Mouse (Mus musculus): Measurements from ENCODE around the gene Pecam1.
"Not testable (repeated sequence)": the region's sequence is repeated elsewhere in the genome, so short reads cannot be mapped to it uniquely, and the experiment has no call there.

Gene Pecam1

DNA sequence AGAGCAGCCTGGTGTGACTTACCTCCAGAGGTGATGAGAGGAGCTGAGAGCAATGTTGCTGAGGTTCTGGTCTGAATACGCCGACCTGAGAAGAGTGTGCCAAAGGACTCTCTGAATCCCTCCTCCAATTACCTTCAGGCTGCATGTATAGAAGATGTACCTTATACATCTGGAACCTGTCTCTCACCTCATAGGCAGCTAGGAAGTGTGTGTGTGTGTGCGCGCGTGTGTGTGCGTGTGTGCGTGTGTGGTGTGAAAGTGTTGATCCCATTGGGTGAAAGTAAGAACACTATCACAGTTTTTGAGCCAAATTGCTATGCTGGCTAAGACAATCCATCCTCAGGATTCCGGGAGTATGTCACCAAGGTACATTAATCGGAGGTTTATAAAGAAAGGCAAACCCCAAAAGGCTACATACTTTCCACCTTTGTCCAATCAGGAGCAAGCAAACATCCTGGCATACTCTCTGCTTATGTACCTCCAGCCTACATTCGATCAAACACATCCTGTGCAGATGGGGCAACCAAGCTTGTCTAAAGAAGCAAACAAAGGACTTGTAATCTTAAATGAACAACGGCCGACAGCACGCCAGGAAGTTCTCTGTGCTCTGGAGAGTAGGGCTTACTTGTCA, at the start of gene Pecam1:
Gene Pecam1 (minus strand): TSS at position 508 of the 631 bp plus-strand sequence.
- DNase-seq (ENCODE audit: inconsistent age in 2 of 2, low spot score in 1 of 2): no peak

DNA sequence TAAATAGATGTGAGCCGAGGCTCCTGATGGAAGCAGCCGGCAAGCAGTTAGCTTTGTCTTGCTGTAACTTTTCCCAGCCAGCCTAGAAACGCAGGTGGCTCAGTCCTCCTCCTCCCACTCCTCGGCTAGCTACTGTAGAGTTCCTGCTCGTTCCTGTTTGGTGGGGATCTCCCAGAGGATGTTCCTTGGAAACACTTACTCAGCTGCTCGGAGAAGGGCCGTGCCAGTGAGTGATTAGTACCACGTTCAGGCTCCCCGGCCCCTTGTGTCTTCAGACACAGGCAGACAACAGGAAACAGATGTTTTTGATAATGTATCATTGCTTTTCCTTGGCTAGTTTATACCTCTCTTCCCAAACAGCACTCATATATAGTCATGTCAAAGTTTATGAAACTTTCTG, 45.3 kb upstream of the Pecam1 start:
- no peak for DNase-seq (ENCODE audit: inconsistent age in 2 of 2, low spot score in 1 of 2)

GRCm38 (mm10) chr11:106793846-106794245, 43.4 kb upstream of the Pecam1 start:
- DNase-seq (ENCODE audit: inconsistent age in 2 of 2, low spot score in 1 of 2): no peak

DNA sequence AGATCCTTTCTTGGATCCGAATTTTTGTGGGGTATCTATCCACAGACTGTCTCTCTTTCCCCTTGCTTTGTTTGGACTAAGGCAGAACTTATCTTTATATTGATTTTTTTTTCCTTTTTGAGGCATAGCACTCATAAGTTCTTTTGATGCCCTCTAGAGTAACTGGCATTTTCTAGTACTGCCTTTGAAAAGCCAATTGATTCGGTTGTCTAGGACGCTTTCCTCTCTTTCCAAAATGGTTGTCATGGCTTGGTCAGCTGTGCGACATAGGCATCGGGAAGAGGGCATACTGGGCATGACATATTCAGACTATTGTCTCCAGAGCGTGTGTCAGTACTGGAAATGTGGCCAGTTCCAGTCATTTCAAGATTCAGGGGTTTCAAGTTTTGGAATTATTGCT, 39.2 kb upstream of the Pecam1 start:
- DNase-seq (ENCODE audit: inconsistent age in 2 of 2, low spot score in 1 of 2): peak; percentile 26 to 70

- DNase-seq (ENCODE audit: inconsistent age in 2 of 2, low spot score in 1 of 2): peak in 1 of 2 experiments; percentile 99
Observed at GRCm38 (mm10) chr11:106788775-106789459, 38.5 kb upstream of the Pecam1 start, which contains the start of the genes Ddx5 and Cep95. Gene Ddx5 (minus strand): TSS chr11:106789185. Gene Cep95 (plus strand): TSS chr11:106789252.

GRCm38 (mm10) chr11:106788026-106788774, 37.8 kb upstream of the Pecam1 start:
- DNase-seq (ENCODE audit: inconsistent age in 2 of 2, low spot score in 1 of 2): peak; percentile 99 to 100

- DNase-seq (ENCODE audit: inconsistent age in 2 of 2, low spot score in 1 of 2): peak; percentile 94 to 98
Observed at GRCm38 (mm10) chr11:106787131-106788025, 37.0 kb upstream of the Pecam1 start.

GRCm38 (mm10) chr11:106785043-106785442, 34.6 kb upstream of the Pecam1 start:
- no peak for DNase-seq (ENCODE audit: inconsistent age in 2 of 2, low spot score in 1 of 2)

DNA sequence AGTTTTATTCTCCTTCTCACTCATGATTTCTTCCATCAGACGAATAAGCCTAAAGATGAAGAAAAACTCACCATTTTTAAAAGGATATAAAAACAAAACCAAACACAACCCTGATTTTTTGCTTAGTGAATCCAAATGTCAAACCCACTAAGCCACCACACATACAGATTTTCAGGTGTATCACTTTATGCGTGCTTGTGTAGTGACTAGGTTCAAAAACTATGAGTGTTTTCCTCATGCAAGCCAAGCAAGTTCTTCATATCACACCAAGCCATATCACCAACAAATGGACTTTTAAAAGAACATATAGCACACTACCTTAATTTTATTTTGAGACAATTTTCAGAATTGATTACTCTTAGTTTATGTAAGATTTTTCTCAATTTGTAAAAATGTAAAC, 34.0 kb upstream of the Pecam1 start:
- DNase-seq (ENCODE audit: inconsistent age in 2 of 2, low spot score in 1 of 2): no peak

- DNase-seq (ENCODE audit: inconsistent age in 2 of 2, low spot score in 1 of 2): no peak
Observed at GRCm38 (mm10) chr11:106782841-106783764, 32.7 kb upstream of the Pecam1 start.

DNA sequence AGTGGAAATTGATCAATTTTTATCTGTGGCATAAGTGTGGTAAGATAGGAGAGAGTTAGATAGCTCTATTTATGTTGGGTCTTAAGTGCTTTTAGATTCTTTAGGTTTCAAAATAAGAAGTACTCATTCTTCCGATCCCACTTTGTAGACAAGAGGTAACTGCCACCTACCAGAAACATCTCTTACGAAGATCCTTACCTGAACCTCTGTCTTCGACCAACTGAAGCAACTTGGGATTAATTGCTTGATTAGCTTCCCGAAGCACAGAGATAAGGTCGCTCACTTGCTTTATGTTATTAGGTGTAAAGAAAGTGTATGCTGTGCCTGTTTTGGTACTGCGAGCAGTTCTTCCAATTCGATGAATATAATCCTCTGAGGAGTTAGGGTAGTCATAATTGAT, 31.8 kb upstream of the Pecam1 start:
- DNase-seq (ENCODE audit: inconsistent age in 2 of 2, low spot score in 1 of 2): not testable (repeated sequence)

GRCm38 (mm10) chr11:106780590-106781220, 30.3 kb upstream of the Pecam1 start:
- DNase-seq (ENCODE audit: inconsistent age in 2 of 2, low spot score in 1 of 2): peak in 1 of 2 experiments; percentile 55

DNA sequence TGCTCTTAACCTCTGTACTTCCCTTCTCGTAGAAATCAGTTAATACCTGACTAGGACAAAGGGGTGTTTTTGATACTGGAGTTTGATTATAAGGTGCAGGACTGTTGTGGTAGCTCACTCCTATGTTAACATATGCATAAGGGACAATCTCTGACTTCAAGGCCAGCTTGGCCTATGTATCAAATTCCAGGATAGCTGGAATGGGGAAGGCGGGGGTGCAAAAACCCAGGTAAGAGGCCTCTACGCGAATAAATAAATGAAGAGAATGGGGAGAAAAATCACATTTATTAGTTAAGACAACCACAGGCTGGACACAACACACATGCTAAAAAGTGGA, 29.6 kb upstream of the Pecam1 start:
- DNase-seq (ENCODE audit: inconsistent age in 2 of 2, low spot score in 1 of 2): peak in 1 of 2 experiments; percentile 70

- DNase-seq (ENCODE audit: inconsistent age in 2 of 2, low spot score in 1 of 2): peak; percentile 95 to 98
Observed at GRCm38 (mm10) chr11:106779388-106780088, 29.1 kb upstream of the Pecam1 start, which contains the start of gene Polg2. Gene Polg2 (minus strand): TSS chr11:106779537.

DNA sequence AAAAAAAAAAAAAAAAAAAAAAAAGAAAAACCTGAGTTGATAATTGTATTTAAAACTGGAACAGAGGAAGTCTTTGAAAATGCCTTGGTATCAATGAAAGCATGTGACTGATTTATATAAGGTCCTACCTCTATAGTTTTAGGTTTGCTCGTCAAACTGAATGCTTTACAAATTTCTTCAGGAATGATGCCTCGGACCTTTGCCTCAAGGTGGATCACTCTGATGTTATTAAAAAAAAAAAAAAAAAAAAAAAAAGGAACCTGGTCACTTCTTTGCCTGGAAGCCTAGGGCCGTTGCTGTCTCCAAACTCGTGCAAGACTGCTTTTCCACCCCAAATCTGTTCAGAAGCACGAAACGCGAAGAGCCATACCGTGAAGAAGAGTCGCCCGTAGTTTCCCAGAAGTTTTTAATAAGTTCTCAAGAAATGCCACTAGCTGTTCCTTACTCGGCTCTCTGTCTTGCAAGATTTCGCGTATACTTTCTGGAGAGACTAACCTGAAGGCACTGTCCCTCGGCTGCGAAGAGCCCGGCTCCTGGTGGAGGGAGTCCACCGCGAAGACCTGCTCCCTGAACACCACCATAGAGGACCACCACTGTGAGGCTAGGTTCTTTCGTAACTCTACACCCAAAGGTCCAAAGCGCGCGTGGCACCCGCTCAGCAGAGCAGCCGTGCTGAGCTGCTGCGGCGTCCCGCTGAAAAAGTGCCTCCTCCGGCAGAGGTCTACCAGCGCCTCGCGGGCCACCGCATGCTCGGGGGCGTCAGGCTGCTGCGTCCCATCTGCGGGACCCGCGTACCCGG, 28.4 kb upstream of the Pecam1 start:
- no peak for DNase-seq (ENCODE audit: inconsistent age in 2 of 2, low spot score in 1 of 2)

DNA sequence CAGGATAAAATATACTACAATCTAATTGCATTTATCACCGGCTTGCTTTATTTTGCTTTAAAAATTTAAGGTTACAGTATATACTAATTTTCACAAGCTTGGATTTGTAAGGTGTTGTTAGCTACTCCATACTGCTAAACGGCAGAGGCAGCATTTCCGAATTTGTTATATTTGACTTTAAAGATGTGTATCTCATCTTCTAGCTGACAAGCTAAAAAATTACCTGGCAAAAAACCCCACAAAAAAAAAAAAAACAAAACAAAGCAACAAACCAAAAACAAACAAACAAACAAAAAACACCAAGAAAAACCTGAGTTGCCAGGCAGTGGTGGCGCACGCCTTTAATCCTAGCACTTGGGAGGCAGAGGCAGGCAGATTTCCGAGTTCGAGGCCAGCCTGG, 27.7 kb upstream of the Pecam1 start:
- DNase-seq (ENCODE audit: inconsistent age in 2 of 2, low spot score in 1 of 2): no peak

DNA sequence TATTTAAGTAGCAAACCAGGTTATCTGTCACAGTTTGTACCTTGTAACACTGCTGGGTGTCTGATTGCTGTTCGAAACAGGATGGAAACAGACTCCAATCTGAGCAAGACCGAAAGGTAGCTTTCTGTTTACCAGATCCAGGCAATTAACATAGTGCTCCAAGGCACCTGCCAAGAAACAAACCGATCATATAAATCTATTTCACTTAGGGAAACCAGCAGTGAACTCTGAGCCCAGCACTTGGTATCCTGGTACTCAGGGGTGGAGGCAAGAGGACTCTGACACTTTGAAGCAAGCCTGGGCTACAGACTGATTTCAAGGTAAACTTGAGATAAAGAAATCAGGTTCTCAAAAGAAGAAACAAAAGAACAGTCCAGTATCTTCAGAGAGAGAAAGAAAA, 27.0 kb upstream of the Pecam1 start:
- DNase-seq (ENCODE audit: inconsistent age in 2 of 2, low spot score in 1 of 2): no peak

- DNase-seq (ENCODE audit: inconsistent age in 2 of 2, low spot score in 1 of 2): no peak
Observed at GRCm38 (mm10) chr11:106776960-106777359, 26.5 kb upstream of the Pecam1 start.

All from adrenal gland, adult (tissue).